Mouse (Mus musculus) hindbrain, postnatal 0 days (tissue): ENCODE measurements around the gene Nyap2. TPM values are rescaled to one million over a fixed set of nuclear protein-coding genes. Genes with fewer than 3 reads are reported as not detected.
A peak's percentile ranks its signal among the peaks of the same experiment; 100 is the strongest.

Source experiments
- ATAC-seq: fragments of 200-750 bp; cut with Nextera tagmentation; 2 replicates; pipeline ENCODE4 v1.8.0; 2017; ENCODE audit warnings: mild to moderate bottlenecking, moderate TSS enrichment, moderate library complexity
- DNase-seq: peaks from one replicate; pipeline ENCODE4 v3.0.0-alpha.2; 2015; ENCODE audit warnings: low spot score
- H3K27ac ChIP-seq: fragments of 300-500 bp; sonication (generic); 2 replicates; pipeline ENCODE4 v1.5.1; 2014; ENCODE audit warnings: mild to moderate bottlenecking
- H3K27me3 ChIP-seq: fragments of 300-500 bp; sonication (generic); 2 replicates; pipeline ENCODE4 v1.6.1; 2014; ENCODE audit warnings: low read length, mixed read lengths; ENCODE audit not compliant: insufficient read depth
- H3K36me3 ChIP-seq: fragments of 300-500 bp; sonication (generic); 2 replicates; pipeline ENCODE4 v1.6.1; 2014; ENCODE audit warnings: low read length, mixed read lengths; ENCODE audit not compliant: insufficient read depth
- H3K4me1 ChIP-seq: fragments of 300-500 bp; sonication (generic); 2 replicates; pipeline ENCODE4 v1.6.1; 2014; ENCODE audit warnings: antibody characterized with exemption, low read length, mixed read lengths; ENCODE audit not compliant: insufficient read depth
- H3K4me2 ChIP-seq: fragments of 300-500 bp; sonication (generic); 2 replicates; pipeline ENCODE4 v1.6.1; 2014; ENCODE audit warnings: low read depth, mild to moderate bottlenecking, low read length, moderate library complexity, mixed read lengths
- H3K4me3 ChIP-seq: fragments of 300-500 bp; sonication (generic); 2 replicates; pipeline ENCODE4 v1.5.1; 2014; ENCODE audit warnings: low read length
- H3K9ac ChIP-seq: fragments of 300-500 bp; sonication (generic); replicated peaks from 2 replicates; pipeline ENCODE4 v1.6.1; 2014; ENCODE audit warnings: mild to moderate bottlenecking, low read length, moderate library complexity, mixed read lengths
- H3K9me3 ChIP-seq: fragments of 300-500 bp; sonication (generic); 2 replicates; pipeline ENCODE4 v1.6.1; 2016; ENCODE audit warnings: low read length, mixed read lengths
- CTCF ChIP-seq: IDR thresholded peaks from 2 replicates; pipeline ENCODE4 v1.5.1; 2016; ENCODE audit warnings: antibody characterized with exemption, control low read depth, low read depth
- WGBS: fragments of 180-500 bp; shearing (Covaris S2); extraction: QIAGEN DNeasy Blood & Tissue Kit; methylation state at CpG from one replicate; pipeline ENCODE4 v1.1.7; 2014; 5-methylcytosine and 5-hydroxymethylcytosine counted together
- polyA plus RNA-seq: library from polyadenylated mRNA; unstranded; fragments of >200 nt; fragmentation: Nextera tagmentation; extraction: Ambion mirVana; gene quantifications from 2 replicates; pipeline ENCODE4 v1.2.1, GENCODE M21; 2015
- total RNA-seq: library from RNA; depleted of rRNA; stranded (reverse); fragments of >200 nt; gene quantifications from 2 replicates; pipeline ENCODE4 v1.2.3, GENCODE M21; 2014

Gene Nyap2
- total and polyA plus RNA-seq, 2 experiments from 2014 or later, result 12.5 to 39.3 TPM

- Histone ChIP-seq H3K27ac (no peak overlapping the region), H3K4me1 (no peaks in the 10 kb centered on the region; the same call in 1 of the 2 replicates), H3K4me2 (no peak overlapping the region), H3K27me3 (no peaks in the 10 kb centered on the region), H3K4me3 (no peak overlapping the region), H3K9ac (no peak overlapping the region), H3K36me3 (no peaks in the 10 kb centered on the region), H3K9me3 (no peaks in the 10 kb centered on the region)
- TF ChIP-seq CTCF, result no peak
- no peak for DNase-seq
- 63% methylated on average over 1 of the region's 1 CpGs for WGBS
- no peak for ATAC-seq
Measured at GRCm38 (mm10) chr1:81101749-81102148, 25.0 kb downstream of the Nyap2 start.

- Histone ChIP-seq H3K36me3 (no peaks in the 10 kb centered on the region), H3K27me3 (no peaks in the 10 kb centered on the region), H3K4me1 (no peaks in the 10 kb centered on the region), H3K4me3 (no peak overlapping the region), H3K9me3 (no peaks in the 10 kb centered on the region), H3K4me2 (no peak overlapping the region), H3K9ac (no peak overlapping the region), H3K27ac (no peak overlapping the region)
- ATAC-seq, result no peak
- no peak for TF ChIP-seq CTCF
- no peak for DNase-seq
Measured at GRCm38 (mm10) chr1:81119732-81120131, 43.0 kb downstream of the Nyap2 start.

- no peaks in the 10 kb centered on the region for H3K36me3 ChIP-seq
- no peak overlapping the region for H3K9ac ChIP-seq
- 62% methylated on average over 8 of the region's 8 CpGs for WGBS
- H3K27ac ChIP-seq, result no peak overlapping the region
- H3K4me2 ChIP-seq, result no peak overlapping the region
- H3K27me3 ChIP-seq, result no peaks in the 10 kb centered on the region
- no peaks in the 10 kb centered on the region for H3K9me3 ChIP-seq
- H3K4me3 ChIP-seq, result no peak overlapping the region
- DNase-seq (peak; percentile 39), ATAC-seq (no peak)
- no peaks in the 10 kb centered on the region for H3K4me1 ChIP-seq
- TF ChIP-seq CTCF, result no peak
Measured at GRCm38 (mm10) chr1:81132007-81132712, 55.4 kb downstream of the Nyap2 start.

DNA sequence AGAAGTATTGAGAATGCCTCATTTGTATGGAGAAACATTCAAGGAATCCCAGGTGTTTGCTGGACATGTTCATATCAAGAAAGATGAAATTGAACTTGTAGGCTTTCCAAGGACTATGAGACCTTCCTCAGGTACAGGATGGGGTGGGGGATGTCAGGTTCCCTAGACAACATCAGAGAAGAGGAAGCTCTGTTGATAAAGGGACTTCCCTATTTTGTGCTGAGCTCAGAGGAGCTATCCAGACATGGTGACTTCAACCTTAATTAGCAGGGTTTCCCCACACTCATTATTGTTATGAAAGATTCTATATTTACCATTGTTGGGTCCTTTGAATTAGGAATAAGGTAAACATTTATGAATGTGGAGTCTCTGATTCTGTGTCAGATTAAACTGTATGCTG is 67.1 kb downstream of the Nyap2 start:
- H3K27ac ChIP-seq, result no peak overlapping the region
- ATAC-seq (no peak), DNase-seq (no peak)
- no peak for TF ChIP-seq CTCF
- H3K9me3 ChIP-seq, result no peaks in the 10 kb centered on the region
- H3K27me3 ChIP-seq, result no peaks in the 10 kb centered on the region
- H3K9ac ChIP-seq, result no peak overlapping the region
- no peaks in the 10 kb centered on the region for H3K4me1 ChIP-seq
- H3K36me3 ChIP-seq, result no peaks in the 10 kb centered on the region
- no peak overlapping the region for H3K4me2 ChIP-seq
- H3K4me3 ChIP-seq, result no peak overlapping the region

DNA sequence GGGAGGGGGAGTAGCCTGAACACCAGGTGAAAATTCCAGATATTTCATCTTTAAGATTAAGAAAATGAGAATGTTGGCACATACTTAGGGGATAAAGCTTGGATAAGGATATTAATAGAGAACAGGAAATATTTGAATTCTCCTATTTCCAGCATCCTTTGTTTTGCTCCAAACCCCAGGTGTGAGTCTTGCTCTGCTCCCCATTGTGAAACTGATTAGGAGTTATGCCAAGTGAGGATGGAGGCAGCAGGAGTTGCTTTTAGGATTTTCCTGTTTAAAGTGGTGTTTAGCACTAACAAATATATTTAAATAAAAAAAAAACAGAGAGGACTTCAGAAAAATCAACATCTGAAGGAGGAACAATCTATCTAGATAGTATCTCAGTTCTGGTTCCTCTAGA is 68.8 kb downstream of the Nyap2 start:
- DNase-seq, result no peak
- Histone ChIP-seq H3K9ac (no peak overlapping the region), H3K4me3 (no peak overlapping the region), H3K27me3 (no peaks in the 10 kb centered on the region), H3K4me2 (no peak overlapping the region), H3K27ac (no peak overlapping the region), H3K36me3 (no peaks in the 10 kb centered on the region), H3K4me1 (no peaks in the 10 kb centered on the region), H3K9me3 (no peaks in the 10 kb centered on the region)
- TF ChIP-seq CTCF, result no peak
- ATAC-seq, result no peak

GRCm38 (mm10) chr1:81169245-81169644 is 92.5 kb downstream of the Nyap2 start:
- H3K9ac ChIP-seq, result no peak overlapping the region
- no peak overlapping the region for H3K27ac ChIP-seq
- H3K4me2 ChIP-seq, result no peak overlapping the region
- no peaks in the 10 kb centered on the region for H3K36me3 ChIP-seq
- no peaks in the 10 kb centered on the region for H3K9me3 ChIP-seq
- H3K27me3 ChIP-seq, result no peaks in the 10 kb centered on the region
- 47% methylated on average over 3 of the region's 3 CpGs for WGBS
- H3K4me3 ChIP-seq, result no peak overlapping the region
- no peak for ATAC-seq
- TF ChIP-seq CTCF, result no peak
- DNase-seq, result no peak
- no peaks in the 10 kb centered on the region; the same call in 1 of the 2 replicates for H3K4me1 ChIP-seq

GRCm38 (mm10) chr1:81172703-81173102 is 96.0 kb downstream of the Nyap2 start:
- ATAC-seq (no peak), DNase-seq (no peak)
- Histone ChIP-seq H3K4me3 (no peak overlapping the region), H3K27ac (no peak overlapping the region), H3K9me3 (no peaks in the 10 kb centered on the region), H3K9ac (no peak overlapping the region), H3K4me2 (no peak overlapping the region), H3K27me3 (no peaks in the 10 kb centered on the region), H3K36me3 (no peaks in the 10 kb centered on the region), H3K4me1 (no peaks in the 10 kb centered on the region; the same call in 1 of the 2 replicates)
- TF ChIP-seq CTCF, result no peak
